Mouse (Mus musculus) left cerebral cortex, postnatal 25 days (tissue): ENCODE results near the gene Epha10. TPM values are rescaled to one million over a fixed set of nuclear protein-coding genes. Genes with fewer than 3 reads are reported as not detected.
A peak's percentile ranks its signal among the peaks of the same experiment; 100 is the strongest.
"Not testable (repeated sequence)": the region's sequence is repeated elsewhere in the genome, so short reads cannot be mapped to it uniquely, and the experiment has no call there.

Experiments used
- DNase-seq, 2 experiments: peaks; one replicate each; pipeline ENCODE4 v3.0.0; 2022; ENCODE audit warnings: low spot score in 2 of 2, mixed read lengths in 1 of 2
- intact Hi-C: fragments of 180-260 bp; cut with DNase I; formaldehyde crosslinking; loops from one replicate; pipeline ENCODE4 v1.15.1; 2025
- total RNA-seq, 2 experiments: library from RNA; stranded (reverse); gene quantifications; 2 replicates each; pipeline ENCODE4 v1.2.3; 2021

Gene Epha10
- total RNA-seq, 2 experiments from 2014 or later = 46.6 to 49.7 TPM

DNA sequence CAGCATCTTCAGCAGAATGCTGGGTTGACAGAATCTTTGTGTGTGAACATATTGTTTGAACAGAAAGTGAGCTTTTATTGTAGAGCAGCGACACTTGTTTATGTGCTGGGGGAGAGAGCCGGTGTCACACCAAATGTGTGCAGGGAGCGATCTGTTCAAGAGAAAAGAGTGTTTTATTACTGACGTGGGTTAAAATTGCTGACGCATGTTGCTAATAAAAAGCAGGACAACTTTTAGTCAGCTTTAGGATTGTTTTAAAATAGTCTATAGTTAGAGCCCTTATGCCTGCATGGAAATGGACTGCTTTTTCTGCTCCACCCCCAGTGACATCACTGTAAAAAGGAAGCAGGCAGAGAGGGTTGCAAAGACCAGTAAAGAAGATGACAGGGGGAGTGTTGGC, 10.1 kb downstream of the Epha10 start:
- peak; percentile 42 to 70 for DNase-seq
- intact Hi-C loops = loop anchor here (5.0 kb wide), 1 partner anchor 39 kb away; the partner anchor contains the start of genes 1110065P20Rik and Yrdc

DNA sequence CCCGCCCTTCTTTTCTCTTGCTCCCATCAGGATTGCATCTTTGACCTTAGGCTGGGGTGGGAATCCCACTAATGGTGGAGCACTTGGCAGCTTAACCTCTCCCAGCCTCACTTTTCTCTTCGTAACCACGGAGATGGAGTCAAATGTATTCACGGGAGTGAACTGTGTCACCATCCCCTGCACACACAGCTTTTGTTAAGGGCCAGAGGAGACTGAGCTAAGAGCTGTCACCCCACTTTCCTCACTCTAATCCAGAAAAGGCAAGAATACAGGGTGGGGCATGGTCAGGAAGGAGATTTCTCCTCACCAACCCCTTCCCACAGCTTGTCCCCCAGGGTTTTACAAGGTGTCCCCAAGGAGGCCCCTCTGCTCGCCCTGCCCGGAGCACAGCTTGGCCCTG, 13.1 kb downstream of the Epha10 start:
- no peak for DNase-seq
- intact Hi-C loops = loop anchor here (5.0 kb wide), 1 partner anchor 41 kb away; the partner anchor contains the start of genes 1110065P20Rik and Yrdc

DNA sequence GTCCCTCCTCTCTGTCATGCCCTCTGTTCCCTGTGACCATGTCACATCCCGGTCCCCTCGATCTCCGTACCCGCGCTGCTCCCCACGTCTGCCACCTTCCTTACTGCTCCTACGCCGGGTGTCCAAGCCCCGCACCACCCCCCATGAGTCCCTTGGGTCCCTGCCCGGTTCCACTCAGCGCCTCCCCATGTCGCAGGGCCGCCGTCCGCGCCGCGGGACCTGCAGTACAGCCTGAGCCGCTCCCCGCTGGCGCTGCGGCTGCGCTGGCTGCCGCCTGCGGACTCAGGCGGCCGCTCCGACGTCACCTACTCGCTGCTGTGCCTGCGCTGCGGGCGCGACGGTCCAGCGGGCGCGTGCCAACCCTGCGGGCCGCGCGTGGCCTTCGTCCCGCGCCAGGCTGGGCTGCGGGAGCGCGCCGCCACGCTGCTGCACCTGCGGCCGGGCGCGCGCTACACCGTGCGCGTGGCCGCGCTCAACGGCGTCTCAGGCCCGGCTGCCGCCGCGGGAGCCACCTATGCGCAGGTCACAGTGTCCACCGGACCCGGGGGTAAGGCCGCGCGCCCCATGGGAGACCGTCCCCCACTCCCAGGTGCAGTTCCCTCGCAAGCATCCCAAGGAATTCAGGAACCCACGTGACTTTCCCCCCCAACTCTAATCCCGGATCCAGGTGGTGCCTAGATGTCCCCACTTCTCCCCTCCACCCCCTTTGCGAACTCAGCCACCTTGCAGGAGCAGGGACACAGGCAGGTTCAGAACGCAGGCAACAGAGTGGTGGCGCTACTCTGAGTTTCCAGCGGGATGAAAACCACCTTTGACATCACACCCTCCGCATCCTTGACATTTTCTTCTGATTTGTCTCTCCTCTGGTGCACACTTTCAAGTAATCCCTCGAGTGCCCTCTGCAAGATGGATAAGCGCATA, 14.1 kb downstream of the Epha10 start:
- intact Hi-C loops = loop anchor here (5.0 kb wide), 1 partner anchor 42 kb away; the partner anchor contains the start of genes 1110065P20Rik and Yrdc

DNA sequence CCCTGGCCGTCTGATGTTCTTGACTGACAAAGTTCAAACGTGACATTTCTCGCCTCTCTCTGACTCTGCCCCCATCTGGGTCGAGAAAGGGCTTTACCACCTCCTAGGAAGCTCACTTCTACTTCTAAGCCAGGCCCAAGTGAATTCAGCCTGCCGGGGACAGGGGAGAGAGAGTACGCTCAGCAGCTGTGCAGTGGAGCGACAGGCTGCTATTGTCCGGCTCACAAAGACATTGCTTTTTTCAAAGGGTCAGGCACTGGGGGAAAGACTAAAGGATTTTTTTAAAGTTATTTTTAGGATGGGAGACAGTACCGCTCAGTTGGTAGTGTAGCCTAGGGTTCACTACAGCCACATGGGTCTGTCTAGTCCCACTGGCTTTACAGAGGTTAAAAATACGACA, 17.7 kb downstream of the Epha10 start:
- DNase-seq = no peak
- intact Hi-C loops = no loop called here

More for the DNA sequence above, 14.1 kb downstream of the Epha10 start:
- peak; percentile 77 to 81 for DNase-seq

DNA sequence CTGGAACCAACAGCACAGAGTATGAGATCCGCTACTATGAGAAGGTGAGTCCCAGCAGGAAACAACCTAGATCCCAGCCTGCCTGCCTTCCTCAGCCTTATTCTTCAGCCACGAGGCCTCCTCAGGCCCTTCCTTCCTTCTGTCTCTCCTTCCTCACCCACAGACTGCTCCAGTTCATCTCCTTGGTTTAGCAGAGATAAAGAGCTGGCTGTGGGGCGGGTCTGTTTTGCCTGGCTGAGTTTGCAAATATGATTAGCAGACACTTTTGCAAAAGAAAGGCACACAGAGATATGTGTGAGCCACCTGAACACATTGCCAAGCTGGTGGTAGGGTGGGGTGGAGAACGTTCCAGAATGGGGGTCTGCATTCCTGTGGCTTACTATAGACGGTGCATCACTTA, 19.2 kb downstream of the Epha10 start:
- intact Hi-C loops = no loop called here
- DNase-seq = no peak

DNA sequence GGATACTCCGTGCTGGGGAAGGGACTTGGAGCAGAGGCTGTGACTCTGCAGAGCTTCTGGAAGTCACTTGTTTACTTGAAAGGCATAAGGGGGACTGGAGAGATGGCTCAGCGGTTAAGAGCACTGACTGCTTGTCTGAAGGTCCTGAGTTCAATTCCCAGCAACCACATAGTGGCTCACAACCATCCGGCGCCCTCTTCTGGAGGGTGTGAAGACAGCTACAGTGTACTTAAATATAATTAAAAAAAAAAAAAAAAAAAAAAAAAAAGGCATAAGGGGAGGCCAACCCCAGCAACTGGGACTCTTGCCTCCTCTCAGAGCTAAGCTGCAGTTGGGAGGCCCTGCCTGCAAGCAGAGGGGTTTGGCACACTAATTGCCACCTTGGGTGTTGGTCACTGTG, 24.7 kb downstream of the Epha10 start:
- intact Hi-C loops = no loop called here

DNA sequence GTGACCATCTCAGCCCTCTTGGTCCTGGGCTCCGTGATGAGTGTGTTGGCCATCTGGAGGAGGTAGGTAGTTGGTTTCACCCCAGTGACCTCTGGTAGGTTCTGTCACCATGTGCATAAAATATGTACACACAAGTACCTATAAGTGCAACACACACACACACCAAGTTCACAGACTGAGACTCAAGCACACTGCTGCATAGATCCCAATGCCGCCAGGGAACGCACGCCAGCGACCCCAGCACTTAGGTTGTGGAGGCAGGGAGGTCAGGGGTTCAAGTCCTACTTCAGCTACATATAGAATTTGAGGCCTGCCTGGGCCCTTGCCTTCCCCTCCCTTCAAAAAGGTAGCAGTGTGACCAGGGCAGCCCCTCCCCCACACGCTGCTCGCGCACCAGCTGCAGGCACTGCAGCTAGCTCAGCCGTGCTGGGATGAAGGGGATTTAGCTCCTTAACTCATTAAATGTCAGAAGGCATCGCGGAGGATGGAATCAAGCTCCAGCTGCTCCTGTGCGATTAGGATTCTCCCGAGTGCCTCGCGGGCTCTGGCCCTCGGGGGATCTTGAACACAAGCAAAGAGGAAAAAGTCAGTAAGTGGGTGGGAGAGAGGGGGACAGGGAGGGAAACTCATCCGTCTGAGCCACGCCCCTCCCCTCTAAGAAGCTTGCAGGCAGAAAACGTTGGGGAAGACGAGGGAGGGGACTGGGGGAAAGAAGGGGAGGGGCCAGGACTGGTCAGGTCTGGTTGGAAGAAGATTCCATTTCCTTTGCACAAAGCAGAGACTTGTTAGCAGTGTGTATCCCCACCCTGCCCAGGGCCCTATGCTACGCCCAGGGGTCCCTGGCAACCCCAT, 25.5 kb downstream of the Epha10 start:
- intact Hi-C loops = no loop called here
- DNase-seq = peak in 1 of 2 experiments; percentile 20

More for the DNA sequence above, 24.7 kb downstream of the Epha10 start:
- DNase-seq = no peak

DNA sequence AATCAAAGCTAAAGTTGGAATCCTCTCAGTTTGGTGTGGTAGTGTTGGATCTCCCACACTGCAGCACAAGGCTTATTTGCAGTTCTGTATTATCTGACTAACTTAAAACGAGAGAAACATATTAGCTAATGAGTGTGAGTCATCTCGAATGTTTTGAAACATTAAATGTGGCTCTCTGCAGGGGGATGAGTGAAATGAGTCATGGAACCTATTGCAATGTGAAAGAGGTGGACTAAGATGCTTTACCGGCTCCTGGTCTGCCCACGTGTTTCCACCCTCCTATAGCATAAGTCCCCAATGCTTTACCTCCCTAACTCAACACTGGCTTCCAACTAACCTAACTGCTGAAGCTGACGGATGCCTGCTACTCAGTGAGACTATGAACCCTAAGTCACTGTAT, 47.4 kb downstream of the Epha10 start:
- intact Hi-C loops = no loop called here
- DNase-seq = peak in 1 of 2 experiments; percentile 19

DNA sequence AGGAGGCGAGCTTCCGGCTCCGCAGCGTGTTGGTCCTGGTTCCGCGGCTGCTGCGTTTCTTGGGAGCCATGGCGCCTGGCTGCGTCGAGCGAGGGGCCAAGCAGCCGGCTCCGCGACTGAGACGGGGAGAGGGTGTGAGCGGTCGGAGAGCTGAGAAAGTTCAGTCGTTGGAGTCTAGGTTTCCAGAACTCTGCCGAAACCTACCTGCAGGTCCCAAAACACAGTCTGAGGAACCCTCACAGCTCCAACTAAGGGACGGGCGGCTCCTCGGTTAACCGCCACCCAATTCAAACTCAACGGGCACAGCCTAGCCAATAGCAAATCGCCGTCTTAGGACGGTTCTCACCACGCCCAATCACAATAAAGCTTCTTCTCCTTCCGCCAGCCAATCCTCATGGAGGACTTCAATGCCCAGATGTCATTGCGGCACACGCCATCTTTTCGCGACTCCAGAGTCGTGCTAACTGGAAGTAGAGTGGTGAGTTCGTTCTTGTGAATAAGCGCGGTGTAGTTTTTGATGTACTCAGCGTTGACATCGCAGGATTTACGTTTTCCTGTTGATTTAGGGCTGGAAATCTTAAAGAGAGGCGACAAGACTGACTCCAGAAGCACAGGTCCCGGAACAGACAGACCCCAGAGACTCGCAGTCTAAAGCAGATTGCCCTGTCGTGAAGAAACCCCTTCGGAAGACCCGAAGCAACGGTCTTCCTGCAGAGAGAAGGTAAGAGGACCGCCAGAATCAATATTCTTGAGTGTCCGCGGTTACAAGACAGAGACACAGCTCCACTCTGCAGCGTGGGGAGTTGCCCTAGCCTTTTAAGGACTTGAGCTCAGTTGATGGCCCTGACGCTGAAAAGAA, 56.1 kb downstream of the Epha10 start, which contains the start of gene 9930104L06Rik:
Gene 9930104L06Rik, plus strand, starts transcription at position 436 of the 859 bp plus-strand sequence.
- peak; percentile 97 to 99 for DNase-seq
- intact Hi-C loops = loop anchor here (5.0 kb wide), 1 partner anchor 75 kb away; the partner anchor contains the start of gene Maneal

DNA sequence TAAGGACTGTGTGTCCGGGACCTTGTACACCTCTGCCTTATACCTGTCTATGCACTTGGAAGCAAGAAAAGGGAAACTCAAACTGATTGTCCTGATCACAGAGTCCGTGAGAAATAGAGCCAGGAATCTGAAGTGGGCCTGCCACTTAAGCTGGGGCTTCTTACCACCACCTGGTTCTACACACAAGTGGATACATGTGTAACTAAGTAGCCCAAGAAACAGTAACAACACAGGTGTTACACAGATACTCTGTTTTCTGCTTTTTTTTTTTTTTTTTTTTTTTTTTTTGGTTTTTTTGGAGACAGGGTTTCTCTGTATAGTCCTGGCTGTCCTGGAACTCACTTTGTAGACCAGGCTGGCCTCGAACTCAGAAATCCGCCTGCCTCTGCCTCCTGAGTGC, 58.5 kb downstream of the Epha10 start, which contains the start of gene Cdca8:
Gene Cdca8, minus strand, starts transcription at position 101 of the 400 bp plus-strand sequence.
- DNase-seq = not testable (repeated sequence)
- intact Hi-C loops = loop anchor here (5.0 kb wide), 1 partner anchor 77 kb away; the partner anchor contains the start of gene Maneal

DNA sequence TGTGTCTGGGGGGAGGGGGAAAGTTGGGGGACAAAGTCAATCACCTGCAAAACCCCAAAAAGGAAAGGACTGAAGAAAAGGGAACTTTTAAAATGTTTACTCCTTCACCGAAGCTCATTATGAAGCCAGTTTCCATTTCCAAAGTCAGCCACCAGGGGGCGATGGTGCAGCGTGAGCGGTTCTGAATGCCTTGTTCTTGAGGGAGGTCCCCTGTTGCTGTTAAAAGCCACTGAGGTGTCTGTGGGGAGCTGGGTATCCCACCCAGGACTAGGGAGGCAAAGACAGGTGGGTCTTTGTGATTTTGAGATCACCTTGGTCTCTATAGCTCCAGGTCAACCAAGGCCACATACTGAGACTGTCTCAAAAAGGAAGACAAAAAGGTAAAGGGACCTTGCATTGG, 62.3 kb downstream of the Epha10 start:
- peak; percentile 64 to 71 for DNase-seq
- intact Hi-C loops = loop anchor here (1.0 kb wide), 1 partner anchor 116 kb away; no protein-coding TSS in a partner anchor

DNA sequence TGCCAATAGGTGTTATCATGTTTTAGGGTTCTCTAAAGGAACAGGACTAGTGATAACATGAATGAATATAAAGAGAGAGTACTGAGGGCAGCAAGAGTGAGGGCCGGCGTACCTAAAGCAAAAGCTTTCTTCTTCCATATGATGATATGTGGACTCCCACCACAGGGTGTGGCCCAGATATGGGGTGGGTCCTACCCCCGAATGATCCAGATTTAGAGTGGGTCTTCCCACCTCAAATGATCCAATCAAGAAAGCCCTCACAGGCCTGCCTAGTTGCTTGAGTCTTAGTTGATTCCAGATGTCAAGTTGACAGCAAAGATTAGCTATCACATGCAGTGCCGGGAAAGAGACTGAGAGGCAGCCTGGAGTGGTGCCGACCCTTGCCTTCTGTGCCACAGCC, 63.1 kb downstream of the Epha10 start:
- intact Hi-C loops = loop anchor here (1.0 kb wide), 1 partner anchor 116 kb away; no protein-coding TSS in a partner anchor
- DNase-seq = no peak

DNA sequence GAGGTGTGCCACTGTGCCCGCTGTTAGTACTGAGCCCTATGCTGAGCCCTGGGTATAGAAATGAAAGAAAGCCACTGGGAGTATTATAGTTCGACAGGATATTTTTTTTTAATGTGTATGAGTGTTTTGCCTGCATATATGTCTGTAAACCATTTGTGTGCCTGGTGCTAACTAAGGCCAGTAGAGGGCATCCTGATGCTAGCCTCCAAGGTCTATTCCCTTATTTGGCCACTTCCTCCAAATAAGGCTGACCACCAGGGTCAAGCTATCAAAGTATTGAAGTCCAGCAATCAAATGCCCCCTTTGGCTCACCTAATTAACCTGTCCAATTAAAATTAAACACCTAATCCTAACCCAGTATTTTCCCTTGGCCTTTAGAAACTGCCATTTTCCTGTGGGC, 64.3 kb downstream of the Epha10 start:
- intact Hi-C loops = no loop called here
- DNase-seq = no peak

DNA sequence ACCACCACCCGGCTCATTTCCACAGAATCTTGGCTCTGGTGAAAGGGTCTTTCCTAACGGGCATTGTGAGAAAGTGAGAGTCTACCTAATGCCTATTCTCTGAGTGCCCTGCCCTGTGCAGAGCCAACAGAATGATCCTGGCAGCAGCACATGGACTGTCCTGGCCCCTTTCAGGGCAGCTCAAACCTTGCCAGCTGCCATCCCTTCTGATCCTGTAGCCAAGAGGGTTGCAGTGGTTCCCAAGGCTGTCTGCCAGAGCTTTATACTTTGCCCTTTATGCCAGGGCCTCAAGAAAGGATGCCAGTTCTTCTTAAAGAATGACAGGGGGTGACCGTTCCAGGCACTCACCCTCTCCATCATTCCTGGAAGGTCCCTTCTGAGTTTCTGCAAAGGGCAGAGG, 68.8 kb downstream of the Epha10 start:
- no peak for DNase-seq
- intact Hi-C loops = no loop called here

DNA sequence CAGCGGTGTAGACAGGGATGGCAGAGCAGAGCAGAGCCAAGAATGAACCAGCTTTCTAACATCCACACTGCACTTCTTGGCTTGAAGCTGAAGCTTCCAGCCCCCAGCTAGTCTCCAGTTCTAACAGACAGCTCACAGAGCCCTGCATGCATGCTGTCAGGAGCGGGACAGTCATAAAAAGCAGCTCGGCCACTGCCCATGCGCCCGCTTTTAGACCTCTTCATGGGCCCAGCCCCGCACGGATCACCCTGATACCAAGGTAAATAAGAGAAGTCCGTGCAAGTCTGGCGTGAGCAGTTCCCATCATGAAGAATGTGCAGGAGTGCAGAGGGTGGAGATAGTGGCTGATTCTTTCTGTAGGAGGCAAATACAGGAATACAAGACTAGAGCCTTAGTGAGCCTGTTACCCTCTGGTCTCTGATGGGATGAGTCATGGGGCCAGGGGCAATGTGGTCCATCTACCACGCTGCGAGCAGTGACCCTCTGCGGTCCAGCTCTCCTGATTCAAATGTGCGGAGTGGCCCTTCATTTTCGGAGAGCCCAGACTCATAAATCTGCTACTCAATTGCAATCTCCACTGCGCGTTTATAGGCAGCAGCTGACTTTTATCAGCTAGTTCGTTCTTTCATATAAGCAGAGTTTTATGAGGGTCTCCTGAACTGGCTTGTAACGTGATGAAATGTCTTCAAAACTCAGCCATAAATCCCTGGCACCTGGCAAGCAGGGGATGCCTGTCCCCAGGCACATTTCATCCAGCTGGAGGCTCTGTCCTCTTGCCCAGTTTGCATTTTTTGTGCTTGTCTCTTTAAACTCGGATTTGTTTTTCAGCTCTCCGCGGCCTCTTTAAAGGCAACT, 69.7 kb downstream of the Epha10 start:
- intact Hi-C loops = no loop called here
- DNase-seq = no peak

DNA sequence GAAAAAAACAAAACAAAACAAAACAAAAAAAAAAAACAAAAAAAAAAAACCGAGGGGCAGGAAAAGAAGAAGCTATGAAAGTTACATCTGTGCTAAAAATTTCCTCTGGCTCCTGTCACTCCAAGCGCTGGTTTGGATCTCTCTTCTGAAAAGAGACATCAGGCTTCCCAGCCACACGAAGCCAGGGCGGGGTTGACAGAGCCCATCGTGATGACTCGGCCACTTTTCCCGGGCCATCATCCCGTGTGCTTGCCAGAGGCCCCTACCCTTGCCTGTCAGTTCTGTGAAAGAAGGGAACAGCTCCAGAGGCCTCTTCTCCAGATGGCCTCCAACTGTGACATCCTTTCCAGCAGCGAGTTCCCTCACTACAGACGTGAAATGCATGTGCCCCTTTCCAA, 70.3 kb downstream of the Epha10 start:
- intact Hi-C loops = no loop called here
- DNase-seq = no peak

DNA sequence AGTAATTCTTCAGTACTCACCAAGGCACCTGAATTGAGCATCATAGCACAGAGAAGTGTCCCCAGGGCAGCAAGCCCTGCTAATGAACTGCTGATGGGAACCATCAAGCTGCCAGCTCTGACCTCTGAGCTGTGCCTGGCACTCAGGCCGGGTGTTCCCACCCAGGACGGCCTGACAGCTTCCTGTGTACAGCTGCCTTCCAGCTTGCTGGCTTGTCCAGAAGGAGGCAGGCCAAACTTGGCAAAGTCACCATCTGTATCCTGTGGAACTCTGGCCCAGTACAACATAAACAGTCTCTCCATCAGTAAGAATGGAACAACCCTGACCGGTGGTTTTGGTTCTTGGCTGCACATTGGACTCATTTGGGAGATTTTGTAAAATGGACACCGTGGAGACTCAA, 72.8 kb downstream of the Epha10 start:
- DNase-seq = no peak
- intact Hi-C loops = no loop called here

DNA sequence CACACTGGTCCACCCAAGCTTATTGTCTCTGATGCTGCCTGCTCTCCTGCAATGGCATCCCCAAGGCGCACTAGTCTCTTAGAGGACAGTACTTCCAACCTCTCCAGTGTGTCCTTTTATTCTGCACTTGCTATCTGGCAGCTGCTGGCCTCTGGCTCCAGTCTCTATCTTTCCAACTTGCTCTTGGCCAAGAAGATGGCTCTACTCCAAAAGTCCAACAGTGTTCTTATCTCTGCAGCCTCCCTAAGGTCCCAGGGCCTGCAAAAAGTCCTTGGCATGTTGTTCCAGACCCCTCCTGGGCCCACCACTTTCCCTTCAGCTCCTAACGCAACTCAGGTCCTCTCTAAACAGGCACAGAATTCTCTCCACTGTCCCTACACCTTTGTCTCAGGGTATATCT, 76.6 kb downstream of the Epha10 start:
- DNase-seq = no peak
- intact Hi-C loops = no loop called here
